Mouse (Mus musculus) spleen, adult 2 months (tissue): ENCODE data around the gene Osm. TPM values are rescaled to one million over a fixed set of nuclear protein-coding genes. Genes with fewer than 3 reads are reported as not detected.

Source experiments
- DNase-seq, 2 experiments: peaks; one replicate each; pipeline versions ENCODE4 v3.0.0 to v3.0.0-alpha.2; 2012 to 2021; ENCODE audit warnings: low spot score in 2 of 2, low read depth in 1 of 2
- H3K27ac ChIP-seq: fragments of 200-500 bp; 2 replicates; pipeline ENCODE4 v1.5.1; 2012; ENCODE audit warnings: low read length, inconsistent platforms; ENCODE audit not compliant: insufficient read depth
- H3K27me3 ChIP-seq: fragments of 200-500 bp; 2 replicates; pipeline ENCODE4 v1.6.1; 2012; ENCODE audit warnings: mild to moderate bottlenecking, moderate library complexity, low read length, inconsistent platforms; ENCODE audit not compliant: control insufficient read depth, insufficient read depth
- H3K36me3 ChIP-seq: fragments of 200-500 bp; 2 replicates; pipeline ENCODE4 v1.6.1; 2012; ENCODE audit warnings: mild to moderate bottlenecking, low read length, inconsistent platforms; ENCODE audit not compliant: control insufficient read depth, insufficient read depth
- H3K4me1 ChIP-seq: fragments of 200-500 bp; 2 replicates; pipeline ENCODE4 v1.6.1; 2011; ENCODE audit warnings: inconsistent platforms; ENCODE audit not compliant: control insufficient read depth, insufficient read depth, insufficient read length
- H3K4me3 ChIP-seq: fragments of 200-500 bp; 2 replicates; pipeline ENCODE4 v1.5.1; 2011; ENCODE audit warnings: mild to moderate bottlenecking, inconsistent platforms; ENCODE audit not compliant: insufficient read depth, insufficient read length; ENCODE audit errors: extremely low read depth
- CTCF ChIP-seq: fragments of 200-500 bp; IDR thresholded peaks from 2 replicates; pipeline ENCODE4 v1.5.1; 2011; ENCODE audit warnings: mild to moderate bottlenecking, inconsistent platforms; ENCODE audit not compliant: insufficient read depth, insufficient read length, insufficient replicate concordance; ENCODE audit errors: extremely low read depth
- POLR2A ChIP-seq: fragments of 200-500 bp; IDR thresholded peaks from 2 replicates; pipeline ENCODE4 v1.6.1; 2011; ENCODE audit warnings: low read depth, low read length, inconsistent platforms
- WGBS: fragments of 180-500 bp; shearing (Covaris S2); methylation state at CpG from one replicate; pipeline ENCODE4 v1.1.7; 2018; 5-methylcytosine and 5-hydroxymethylcytosine counted together
- polyA plus RNA-seq: library from polyadenylated mRNA; depleted of rRNA; stranded (reverse); fragments of >200 nt; gene quantifications from 2 replicates; pipeline ENCODE4 v1.2.3, GENCODE M21; 2012

The Osm gene
- polyA plus RNA-seq, 1 experiment = 3.3 TPM

DNA sequence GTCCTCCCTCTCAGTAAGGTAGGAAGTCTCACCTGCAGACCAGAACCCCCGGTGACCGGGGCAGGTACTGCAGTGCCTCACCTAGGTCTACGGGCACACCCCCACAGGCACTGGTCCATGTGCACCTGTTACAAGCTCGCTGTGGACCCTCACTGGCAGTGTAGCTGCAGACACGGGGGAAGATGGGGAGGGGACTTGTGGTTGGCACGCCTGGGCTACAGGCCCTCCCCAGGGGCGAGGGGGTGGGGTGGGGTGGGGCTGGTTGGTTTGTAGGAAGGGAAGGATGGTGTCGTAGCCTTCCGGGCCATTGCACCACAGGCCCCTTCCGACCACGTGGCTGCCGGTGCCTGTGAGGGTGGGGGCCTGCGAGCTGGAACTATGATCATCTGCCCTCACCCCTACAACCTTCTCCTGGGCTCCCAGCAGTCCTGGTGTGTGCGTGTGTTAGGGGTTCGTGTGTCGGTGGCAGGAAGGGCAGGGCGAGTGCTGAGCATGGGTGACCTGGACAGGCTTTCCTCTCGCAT is 1.2 kb downstream of the Osm start:
- Histone ChIP-seq H3K36me3 (peaks cover 9% of the 10 kb centered on the region), H3K27ac (peak overlapping the region; percentile 75), H3K27me3 (no peaks in the 10 kb centered on the region), H3K4me1 (peaks cover 15% of the 10 kb centered on the region; the same call in 1 of the 2 replicates), H3K4me3 (peak overlapping the region; percentile 67)
- peak; percentile 25; the same call in 1 of the 2 replicates for TF ChIP-seq POLR2A
- TF ChIP-seq CTCF = peak; percentile 16; the same call in 1 of the 2 replicates
- 12% methylated on average over 18 of the region's 18 CpGs for WGBS
- DNase-seq = peak in 1 of 2 experiments; percentile 78

DNA sequence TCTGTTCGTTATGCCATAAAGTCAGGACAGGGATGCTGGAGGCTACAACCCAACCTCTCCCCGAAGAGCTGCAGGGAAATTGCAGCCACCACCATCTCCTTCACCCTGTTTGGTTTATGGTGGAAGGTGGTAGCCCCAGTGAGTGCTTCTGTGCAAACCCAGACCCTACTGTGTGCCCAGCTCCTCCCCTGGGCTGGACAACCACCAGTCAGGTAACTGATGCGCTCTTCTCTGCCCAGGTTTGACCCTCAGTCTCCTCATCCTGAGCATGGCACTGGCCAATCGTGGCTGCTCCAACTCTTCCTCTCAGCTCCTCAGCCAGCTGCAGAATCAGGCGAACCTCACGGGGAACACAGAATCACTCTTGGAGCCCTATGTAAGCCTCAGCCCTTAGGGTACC is 1.9 kb downstream of the Osm start:
- peaks cover 9% of the 10 kb centered on the region for H3K36me3 ChIP-seq
- H3K27ac ChIP-seq = peak overlapping the region; percentile 75
- no peak for DNase-seq
- H3K27me3 ChIP-seq = no peaks in the 10 kb centered on the region
- TF ChIP-seq POLR2A = no peak
- TF ChIP-seq CTCF = no peak
- peaks cover 15% of the 10 kb centered on the region; the same call in 1 of the 2 replicates for H3K4me1 ChIP-seq
- WGBS = 75% methylated on average over 6 of the region's 6 CpGs
- H3K4me3 ChIP-seq = no peak overlapping the region

DNA sequence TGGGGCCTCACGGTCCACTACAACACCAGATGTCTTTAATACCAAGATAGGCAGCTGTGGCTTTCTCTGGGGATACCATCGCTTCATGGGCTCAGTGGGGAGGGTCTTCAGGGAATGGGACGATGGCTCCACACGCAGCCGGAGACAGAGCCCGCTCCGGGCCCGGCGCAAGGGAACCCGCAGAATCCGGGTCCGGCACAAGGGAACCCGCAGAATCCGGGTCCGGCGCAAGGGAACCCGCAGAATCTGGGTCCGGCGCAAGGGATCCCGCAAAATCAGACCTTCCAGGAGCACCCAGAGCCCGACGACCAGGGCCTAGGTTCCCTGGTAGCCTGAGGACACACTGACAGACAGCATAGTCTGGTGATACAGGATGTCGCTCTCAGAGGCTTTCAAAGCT is 3.5 kb downstream of the Osm start:
- Histone ChIP-seq H3K27me3 (no peaks in the 10 kb centered on the region), H3K27ac (no peak overlapping the region), H3K4me1 (peaks cover 15% of the 10 kb centered on the region; the same call in 1 of the 2 replicates), H3K4me3 (no peak overlapping the region), H3K36me3 (peaks cover 9% of the 10 kb centered on the region)
- DNase-seq = no peak
- WGBS = 97% methylated on average over 23 of the region's 23 CpGs
- TF ChIP-seq CTCF = no peak
- no peak for TF ChIP-seq POLR2A

DNA sequence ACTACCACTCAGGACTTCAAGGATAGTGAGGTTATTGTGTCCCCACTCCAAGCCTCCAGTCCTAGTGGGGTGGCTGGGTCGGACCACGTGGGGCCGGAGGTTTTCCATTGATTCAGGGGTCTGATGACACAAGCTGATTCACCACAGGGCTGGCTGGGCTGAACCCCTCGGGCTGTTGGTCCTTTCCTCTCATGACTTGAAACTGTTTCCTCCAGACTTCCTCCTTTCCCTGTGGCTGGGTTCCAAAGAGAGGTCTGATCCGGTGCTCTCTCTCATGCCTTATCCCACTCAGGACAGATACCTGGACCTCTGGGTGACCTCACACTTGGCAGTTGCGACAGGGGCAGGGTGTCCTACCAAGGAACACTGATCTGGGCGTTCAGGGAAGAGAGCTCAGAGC is 3.9 kb downstream of the Osm start:
- WGBS = 58% methylated on average over 7 of the region's 7 CpGs
- DNase-seq = no peak
- no peak overlapping the region for H3K27ac ChIP-seq
- H3K4me1 ChIP-seq = peaks cover 15% of the 10 kb centered on the region; the same call in 1 of the 2 replicates
- no peak overlapping the region for H3K4me3 ChIP-seq
- H3K36me3 ChIP-seq = peaks cover 9% of the 10 kb centered on the region
- TF ChIP-seq POLR2A = no peak
- no peak for TF ChIP-seq CTCF
- no peaks in the 10 kb centered on the region for H3K27me3 ChIP-seq

DNA sequence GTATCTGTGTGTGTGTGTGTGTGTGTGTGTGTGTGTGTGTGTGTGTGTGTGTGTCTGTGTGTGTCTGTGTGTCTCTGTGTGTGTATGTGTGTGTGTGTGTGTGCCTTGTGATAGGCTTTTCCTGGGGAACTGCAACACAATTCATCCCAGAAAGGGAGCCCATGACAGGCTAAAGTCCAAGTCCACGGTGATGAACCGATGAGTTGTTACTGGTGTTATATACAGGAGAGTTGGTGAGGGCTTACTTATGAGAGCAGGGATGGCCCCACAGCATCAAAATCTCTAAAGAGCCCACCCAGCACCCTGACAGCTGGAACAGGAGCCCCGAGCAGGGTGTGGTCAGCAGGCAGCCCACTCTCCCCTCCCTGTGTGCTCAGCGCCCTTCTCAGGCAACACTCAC is 5.0 kb downstream of the Osm start:
- H3K27ac ChIP-seq = no peak overlapping the region
- H3K27me3 ChIP-seq = no peaks in the 10 kb centered on the region
- DNase-seq = no peak
- TF ChIP-seq CTCF (no peak), POLR2A (no peak)
- 88% methylated on average over 4 of the region's 4 CpGs for WGBS
- peaks cover 9% of the 10 kb centered on the region for H3K36me3 ChIP-seq
- no peak overlapping the region for H3K4me3 ChIP-seq
- H3K4me1 ChIP-seq = peaks cover 8% of the 10 kb centered on the region; the same call in 1 of the 2 replicates

DNA sequence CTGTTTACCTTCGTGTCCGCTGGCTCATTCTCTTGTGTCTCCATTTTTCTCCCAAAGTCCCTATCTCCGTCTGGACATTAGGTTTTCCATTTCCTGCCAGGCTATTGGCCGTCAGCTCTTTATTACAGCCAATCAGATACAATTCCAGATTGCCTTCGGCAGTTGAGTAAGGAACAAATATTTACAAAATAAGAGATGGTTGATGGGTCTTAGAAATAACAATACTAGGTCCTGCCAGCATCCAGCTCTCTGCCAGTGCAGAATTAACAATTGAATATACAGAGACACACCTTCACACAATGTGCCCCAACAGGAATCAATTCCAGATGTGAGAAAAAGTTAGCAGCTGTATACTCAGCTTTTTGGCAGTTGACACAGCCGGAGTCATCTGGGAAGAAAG is 9.9 kb downstream of the Osm start:
- peaks cover 8% of the 10 kb centered on the region; the same call in 1 of the 2 replicates for H3K4me1 ChIP-seq
- 93% methylated on average over 6 of the region's 6 CpGs for WGBS
- no peaks in the 10 kb centered on the region for H3K36me3 ChIP-seq
- H3K27ac ChIP-seq = no peak overlapping the region
- DNase-seq = no peak
- H3K27me3 ChIP-seq = no peaks in the 10 kb centered on the region
- no peak overlapping the region for H3K4me3 ChIP-seq
- no peak for TF ChIP-seq POLR2A
- no peak for TF ChIP-seq CTCF

DNA sequence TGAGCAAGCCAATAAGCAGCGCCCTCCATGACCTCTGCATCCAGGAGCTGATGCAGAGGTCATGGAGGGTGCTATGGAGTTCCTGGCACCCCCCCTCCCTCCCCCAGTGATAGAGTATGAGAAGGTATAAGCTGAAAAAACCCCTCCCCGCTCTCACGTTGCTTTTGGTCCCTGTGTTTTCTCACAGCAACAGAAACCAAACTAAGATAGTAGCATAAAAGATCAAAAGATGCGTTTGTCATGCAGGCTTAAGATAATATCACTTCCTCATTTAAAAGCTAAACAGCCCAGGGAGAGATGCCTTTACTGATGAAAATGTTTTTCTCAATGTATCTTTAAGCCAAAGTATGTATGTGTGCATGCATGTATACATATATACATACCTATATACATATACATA is 10.4 kb downstream of the Osm start:
- peaks cover 13% of the 10 kb centered on the region; the same call in 1 of the 2 replicates for H3K4me1 ChIP-seq
- H3K27ac ChIP-seq = no peak overlapping the region
- no peaks in the 10 kb centered on the region for H3K36me3 ChIP-seq
- no peaks in the 10 kb centered on the region for H3K27me3 ChIP-seq
- WGBS = 27% methylated on average over 4 of the region's 4 CpGs
- TF ChIP-seq CTCF (no peak), POLR2A (no peak)
- no peak for DNase-seq
- no peak overlapping the region for H3K4me3 ChIP-seq
